Mouse (Mus musculus) olfactory bulb, adult 2 months (tissue): ENCODE measurements around the gene Nxn.

Experiments
- CTCF ChIP-seq: fragments of 200-500 bp; IDR thresholded peaks from 2 replicates; pipeline ENCODE4 v1.5.1; 2012; ENCODE audit warnings: low read depth, mild to moderate bottlenecking, low read length, moderate library complexity; ENCODE audit not compliant: insufficient read depth
- POLR2A ChIP-seq: fragments of 200-500 bp; IDR thresholded peaks from 2 replicates; pipeline ENCODE4 v1.6.1; 2012; ENCODE audit warnings: mild to moderate bottlenecking, low read depth, low read length, moderate library complexity; ENCODE audit not compliant: insufficient read depth

DNA sequence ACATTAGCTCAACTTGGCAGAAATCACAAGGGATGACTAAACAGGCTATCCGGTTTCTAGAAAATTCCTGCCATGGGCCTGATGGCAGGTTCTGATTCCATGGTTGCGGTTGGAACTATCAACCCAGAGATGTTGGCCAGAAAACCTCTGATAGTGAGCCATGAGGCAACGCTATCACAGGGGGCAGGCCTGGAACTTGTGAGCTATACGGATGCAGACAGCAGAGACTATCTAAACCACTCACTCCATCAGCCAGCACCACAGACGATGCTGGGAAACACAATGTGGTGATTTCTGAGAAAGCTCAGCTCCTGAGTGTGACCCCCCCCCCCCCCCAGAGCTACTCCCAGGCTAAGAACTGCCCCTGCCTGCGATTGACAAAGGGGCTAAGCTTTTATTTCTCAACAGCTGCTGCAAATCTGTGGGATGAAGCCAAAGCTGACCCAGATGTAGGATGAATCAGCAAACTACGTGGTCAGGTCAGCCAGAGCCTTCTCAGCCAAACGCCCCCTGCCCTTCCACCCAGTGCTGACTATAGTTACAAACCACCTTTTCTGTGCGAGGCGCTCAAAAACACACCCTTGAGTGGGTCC is 112.3 kb downstream of the Nxn start:
- TF ChIP-seq CTCF = no peak
- TF ChIP-seq POLR2A = no peak
